Mouse (Mus musculus): ENCODE measurements around the gene Ocm. TPM values are rescaled to one million over a fixed set of nuclear protein-coding genes. Genes with fewer than 3 reads are reported as not detected.
A peak's percentile ranks its signal among the peaks of the same experiment; 100 is the strongest.
"Not testable (repeated sequence)": the region's sequence is repeated elsewhere in the genome, so short reads cannot be mapped to it uniquely, and the experiment has no call there.

Ocm gene
- polyA plus RNA-seq, 1 experiment from 2014 or later, result 3.2 TPM

DNA sequence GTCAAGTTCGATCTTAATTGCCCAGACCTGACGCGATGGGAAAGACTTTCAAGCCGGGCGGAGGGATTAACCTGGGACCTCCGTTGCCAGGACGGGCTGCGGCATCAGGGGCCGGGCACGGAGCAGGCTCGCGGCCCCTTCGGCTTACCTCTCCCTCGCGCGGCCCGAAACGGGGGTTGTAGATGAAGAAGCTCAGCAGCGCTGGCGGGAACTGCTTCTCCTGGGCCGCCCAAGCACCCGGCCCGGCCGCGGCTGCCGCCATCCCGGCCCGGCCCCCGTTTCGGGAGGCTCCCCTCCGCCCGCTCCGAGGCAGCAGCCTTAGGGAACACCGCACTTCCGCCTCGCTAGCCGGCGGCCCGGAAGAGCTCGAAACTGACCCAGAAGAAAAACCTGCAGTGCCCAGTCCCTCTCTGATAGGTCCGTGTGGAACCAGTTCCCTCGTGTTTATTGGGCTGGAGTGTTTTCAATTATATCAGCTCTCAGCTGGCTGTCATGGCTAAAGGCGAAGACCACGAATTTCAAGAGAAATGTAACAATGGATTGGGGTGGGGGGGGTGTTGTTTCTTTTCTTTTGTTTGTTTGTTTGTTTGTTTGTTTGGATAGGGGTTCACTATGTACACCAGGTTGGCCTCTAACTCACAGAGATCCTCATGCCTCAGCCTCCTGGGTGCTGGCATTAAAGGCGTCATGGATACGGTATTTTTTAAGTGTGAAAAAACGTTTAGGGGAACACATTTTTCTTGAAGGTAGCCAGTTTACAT is 11.7 kb downstream of the Ocm start, which contains the start of gene Ccz1:
Ccz1 (minus strand) TSS at position 327 of the 761 bp plus-strand sequence.
- H3K9ac ChIP-seq (replicated peaks; ENCODE audit: low read length), result peak within 1 kb of the TSS; percentile 94

DNA sequence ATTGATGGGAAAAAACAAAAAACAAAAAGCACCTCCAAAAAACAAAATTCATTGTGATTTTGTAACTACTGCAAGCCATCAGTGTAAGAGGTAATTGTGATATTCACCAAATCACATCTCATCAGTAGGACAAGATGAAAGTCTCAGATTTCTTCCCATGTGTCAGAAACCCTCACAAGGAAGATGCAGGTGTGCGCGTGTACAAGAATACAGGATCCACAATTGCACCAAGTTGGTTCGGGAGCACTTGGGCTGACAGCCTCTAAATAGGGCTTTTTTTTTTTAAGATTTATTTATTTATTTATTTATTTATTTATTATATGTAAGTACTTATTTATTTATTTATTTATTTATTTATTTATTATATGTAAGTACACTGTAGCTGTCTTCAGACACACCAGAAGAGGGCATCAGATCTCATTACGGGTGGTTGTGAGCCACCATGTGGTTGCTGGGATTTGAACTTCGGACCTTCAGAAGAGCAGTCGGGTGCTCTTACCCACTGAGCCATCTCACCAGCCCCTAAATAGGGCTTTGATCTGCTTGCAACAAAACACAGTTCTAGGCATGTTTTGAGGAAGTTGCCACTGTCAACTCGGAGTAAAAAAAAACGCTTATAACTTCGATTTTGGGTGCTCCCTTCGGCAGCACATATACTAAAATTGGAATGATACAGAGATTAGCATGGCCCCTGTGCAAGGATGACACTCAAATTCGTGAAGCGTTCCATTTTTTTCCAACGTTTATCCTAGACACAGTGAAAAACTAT is 12.9 kb downstream of the Ocm start:
- not testable (repeated sequence) for H3K9me3 ChIP-seq (ENCODE audit: low read length); H3K27me3 ChIP-seq (ENCODE audit: insufficient read depth, low read length); H3K4me1 ChIP-seq (ENCODE audit: insufficient read depth, low read length); H3K27ac ChIP-seq (ENCODE audit: low read length); H3K9ac ChIP-seq (replicated peaks; ENCODE audit: low read length); ATAC-seq (ENCODE audit: low FRiP score, low TSS enrichment)
- Histone ChIP-seq H3K4me3 (ENCODE audit: low read length) (peak overlapping the region; percentile 98), H3K36me3 (ENCODE audit: insufficient read depth, low read length) (peaks cover 20% of the 10 kb centered on the region), H3K4me2 (replicated peaks; ENCODE audit: low read depth, low read length) (peak overlapping the region; percentile 52)
- WGBS, result 65% methylated on average over 12 of the region's 13 CpGs

More for the DNA sequence above, 11.7 kb downstream of the Ocm start, which contains the start of gene Ccz1:
- peak; percentile 99 for ATAC-seq (ENCODE audit: low FRiP score, low TSS enrichment)
- Histone ChIP-seq H3K27ac (ENCODE audit: low read length) (peak within 1 kb of the TSS; percentile 87), H3K4me2 (replicated peaks; ENCODE audit: low read depth, low read length) (peak within 1 kb of the TSS; percentile 52), H3K9me3 (ENCODE audit: low read length) (no peaks in the 10 kb centered on the region), H3K27me3 (ENCODE audit: insufficient read depth, low read length) (no peaks in the 10 kb centered on the region), H3K36me3 (ENCODE audit: insufficient read depth, low read length) (peaks cover 9% of the 10 kb centered on the region), H3K4me1 (ENCODE audit: insufficient read depth, low read length) (0 out of 2 replicates have a peak, but pooled peaks cover 4% of the 10 kb centered on the region), H3K4me3 (ENCODE audit: low read length) (peak within 1 kb of the TSS; percentile 98)
- 3% methylated on average over 47 of the region's 47 CpGs for WGBS

DNA sequence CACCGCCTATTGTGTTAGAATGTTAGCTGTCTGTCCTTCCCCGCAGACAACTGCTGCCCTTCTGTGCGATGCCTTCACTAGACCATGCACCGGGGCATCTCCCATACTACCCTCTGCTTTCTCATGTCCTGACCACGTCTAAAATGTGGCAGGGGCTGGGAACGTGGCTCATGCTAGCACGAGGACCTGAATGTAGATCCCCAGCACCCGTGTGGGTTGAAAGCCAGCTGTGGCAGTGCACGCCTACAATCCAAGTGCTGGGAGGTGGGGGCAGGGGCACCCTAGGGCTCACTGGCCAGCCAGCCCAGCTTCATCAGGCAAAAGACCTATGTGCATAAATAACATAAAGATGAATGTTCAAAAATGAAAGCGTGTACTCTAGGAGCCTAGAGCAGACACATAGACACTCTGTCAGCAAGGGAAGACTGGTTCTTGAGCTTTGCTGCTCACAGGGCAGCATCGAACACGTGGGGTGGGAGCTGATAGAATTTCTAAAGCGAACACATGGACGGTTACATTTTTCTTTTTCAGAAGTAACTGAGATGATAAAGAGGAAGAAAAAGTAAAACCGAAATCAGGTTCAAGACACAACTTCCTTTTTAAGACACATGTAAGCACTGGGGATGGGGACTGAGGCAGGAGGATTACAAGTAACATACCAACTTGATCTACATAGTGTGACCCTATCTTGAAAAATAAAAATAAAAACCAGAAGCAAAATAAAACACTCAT is 23.8 kb downstream of the Ocm start:
- no peak for ATAC-seq (ENCODE audit: low FRiP score, low TSS enrichment)
- no peak overlapping the region for H3K27ac ChIP-seq (ENCODE audit: low read length)
- no peaks in the 10 kb centered on the region for H3K27me3 ChIP-seq (ENCODE audit: insufficient read depth, low read length)
- H3K4me1 ChIP-seq (ENCODE audit: insufficient read depth, low read length), result no peaks in the 10 kb centered on the region
- H3K9me3 ChIP-seq (ENCODE audit: low read length), result no peaks in the 10 kb centered on the region
- no peak overlapping the region for H3K4me2 ChIP-seq (replicated peaks; ENCODE audit: low read depth, low read length)
- no peak overlapping the region for H3K9ac ChIP-seq (replicated peaks; ENCODE audit: low read length)
- H3K4me3 ChIP-seq (ENCODE audit: low read length), result no peak overlapping the region
- WGBS, result 90% methylated on average over 15 of the region's 15 CpGs
- H3K36me3 ChIP-seq (ENCODE audit: insufficient read depth, low read length), result peaks cover 73% of the 10 kb centered on the region

DNA sequence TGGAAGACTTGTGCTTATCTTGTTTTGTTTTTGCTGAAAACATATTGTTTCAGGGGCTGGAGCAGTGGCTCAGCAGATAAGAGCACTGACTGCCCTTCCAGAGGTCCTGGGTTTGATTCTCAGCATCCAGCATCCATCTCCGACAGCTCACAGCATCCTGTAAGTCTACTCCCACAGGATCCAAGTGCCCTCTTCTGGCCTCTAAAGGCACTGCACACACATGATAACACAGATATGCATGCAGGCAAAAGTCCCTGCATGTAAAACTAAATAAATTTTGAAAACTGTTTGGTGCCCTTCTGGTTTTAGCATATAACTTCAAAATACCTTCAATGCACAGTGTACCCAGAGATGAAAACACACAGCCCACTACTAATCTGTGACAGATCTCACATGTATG is 27.1 kb downstream of the Ocm start:
- no peaks in the 10 kb centered on the region for H3K9me3 ChIP-seq (ENCODE audit: low read length)
- no peak overlapping the region for H3K27ac ChIP-seq (ENCODE audit: low read length)
- H3K9ac ChIP-seq (replicated peaks; ENCODE audit: low read length), result no peak overlapping the region
- WGBS, result 94% methylated on average over 1 of the region's 1 CpGs
- H3K4me1 ChIP-seq (ENCODE audit: insufficient read depth, low read length), result no peaks in the 10 kb centered on the region
- ATAC-seq (ENCODE audit: low FRiP score, low TSS enrichment), result no peak
- no peak overlapping the region for H3K4me2 ChIP-seq (replicated peaks; ENCODE audit: low read depth, low read length)
- H3K4me3 ChIP-seq (ENCODE audit: low read length), result no peak overlapping the region
- no peaks in the 10 kb centered on the region for H3K27me3 ChIP-seq (ENCODE audit: insufficient read depth, low read length)
- H3K36me3 ChIP-seq (ENCODE audit: insufficient read depth, low read length), result peaks cover 72% of the 10 kb centered on the region

DNA sequence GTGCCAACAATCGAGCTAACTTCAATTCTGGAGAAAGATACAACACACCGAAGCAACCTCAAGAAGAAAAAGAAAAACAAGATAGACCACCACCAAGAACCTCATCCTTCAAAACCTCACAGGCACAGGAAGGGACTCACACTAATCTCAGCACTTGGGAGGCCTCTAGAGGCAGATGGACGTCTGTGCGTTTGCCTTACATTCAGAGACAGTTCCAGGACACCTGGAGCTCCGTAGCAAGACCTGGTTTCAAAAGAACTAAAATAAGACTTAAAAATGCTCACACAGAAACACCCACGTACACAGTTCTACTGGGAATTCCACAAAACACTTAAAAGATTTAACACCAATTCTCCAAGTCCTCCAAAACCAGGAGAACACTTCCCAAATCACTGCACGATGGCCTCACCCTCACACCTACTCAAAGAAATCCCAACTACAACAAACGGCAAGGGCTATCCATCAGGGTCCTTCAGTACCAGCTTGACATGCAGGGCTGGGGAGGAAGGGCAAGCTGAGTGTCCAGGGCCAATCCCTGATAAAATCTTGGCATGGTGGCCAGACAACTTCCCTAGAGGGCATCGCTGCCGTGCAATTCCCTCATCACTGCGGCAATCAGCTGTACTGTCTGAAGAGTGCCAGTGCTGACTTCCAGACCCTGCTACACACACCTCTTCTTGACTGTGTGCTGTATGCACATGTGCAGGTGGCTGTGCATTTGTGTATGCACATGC is 31.7 kb downstream of the Ocm start:
- no peak for ATAC-seq (ENCODE audit: low FRiP score, low TSS enrichment)
- Histone ChIP-seq H3K36me3 (ENCODE audit: insufficient read depth, low read length) (peaks cover 78% of the 10 kb centered on the region), H3K9me3 (ENCODE audit: low read length) (no peaks in the 10 kb centered on the region), H3K4me1 (ENCODE audit: insufficient read depth, low read length) (no peaks in the 10 kb centered on the region), H3K27ac (ENCODE audit: low read length) (no peak overlapping the region), H3K4me2 (replicated peaks; ENCODE audit: low read depth, low read length) (no peak overlapping the region), H3K27me3 (ENCODE audit: insufficient read depth, low read length) (no peaks in the 10 kb centered on the region), H3K4me3 (ENCODE audit: low read length) (no peak overlapping the region), H3K9ac (replicated peaks; ENCODE audit: low read length) (no peak overlapping the region)
- WGBS, result 65% methylated on average over 11 of the region's 11 CpGs

DNA sequence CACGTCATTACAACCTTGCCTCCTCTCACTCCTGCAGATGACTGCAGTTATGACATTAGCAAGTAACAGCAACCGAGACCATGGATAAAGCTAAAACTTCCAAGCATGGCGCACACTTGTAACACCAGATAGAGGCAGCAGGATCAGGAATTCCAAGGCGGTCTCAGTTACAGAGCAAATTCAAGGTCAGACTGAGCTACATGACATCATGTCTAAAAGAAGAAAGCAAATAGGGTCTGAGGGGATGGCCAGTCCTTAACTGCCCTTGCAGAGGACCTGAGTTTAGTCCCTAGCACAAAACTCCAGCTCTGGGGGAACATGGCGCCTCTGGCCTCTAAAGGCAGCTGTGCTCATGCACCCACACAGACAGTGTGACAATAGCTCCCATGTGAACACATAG is 32.6 kb downstream of the Ocm start:
- WGBS, result 94% methylated on average over 5 of the region's 5 CpGs
- no peaks in the 10 kb centered on the region for H3K27me3 ChIP-seq (ENCODE audit: insufficient read depth, low read length)
- H3K4me1 ChIP-seq (ENCODE audit: insufficient read depth, low read length), result no peaks in the 10 kb centered on the region
- H3K4me3 ChIP-seq (ENCODE audit: low read length), result no peak overlapping the region
- H3K4me2 ChIP-seq (replicated peaks; ENCODE audit: low read depth, low read length), result no peak overlapping the region
- H3K36me3 ChIP-seq (ENCODE audit: insufficient read depth, low read length), result peaks cover 76% of the 10 kb centered on the region
- no peaks in the 10 kb centered on the region for H3K9me3 ChIP-seq (ENCODE audit: low read length)
- ATAC-seq (ENCODE audit: low FRiP score, low TSS enrichment), result no peak
- no peak overlapping the region for H3K27ac ChIP-seq (ENCODE audit: low read length)
- H3K9ac ChIP-seq (replicated peaks; ENCODE audit: low read length), result no peak overlapping the region

DNA sequence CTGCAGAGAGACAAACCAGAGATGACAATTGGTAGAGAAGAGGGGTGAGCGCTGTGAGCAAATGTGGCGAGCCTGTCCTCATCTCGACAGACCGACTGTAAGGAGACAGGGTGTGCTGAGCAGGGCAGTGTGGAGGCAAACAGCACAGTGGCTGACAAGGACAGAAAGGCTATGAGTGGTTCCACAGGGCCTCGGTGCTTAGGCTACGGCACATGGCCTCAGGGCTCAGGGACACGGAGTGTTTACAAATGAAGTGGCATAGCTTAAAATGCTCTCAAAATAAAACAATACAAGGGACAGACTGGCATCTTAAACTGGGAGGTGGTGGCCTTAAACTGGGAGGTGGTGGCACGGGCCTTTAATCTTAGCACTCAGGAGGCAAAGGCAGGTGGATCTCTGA is 33.2 kb downstream of the Ocm start:
- H3K4me2 ChIP-seq (replicated peaks; ENCODE audit: low read depth, low read length), result no peak overlapping the region
- H3K4me3 ChIP-seq (ENCODE audit: low read length), result no peak overlapping the region
- ATAC-seq (ENCODE audit: low FRiP score, low TSS enrichment), result no peak
- H3K27ac ChIP-seq (ENCODE audit: low read length), result no peak overlapping the region
- no peaks in the 10 kb centered on the region for H3K27me3 ChIP-seq (ENCODE audit: insufficient read depth, low read length)
- H3K9ac ChIP-seq (replicated peaks; ENCODE audit: low read length), result no peak overlapping the region
- peaks cover 75% of the 10 kb centered on the region for H3K36me3 ChIP-seq (ENCODE audit: insufficient read depth, low read length)
- H3K9me3 ChIP-seq (ENCODE audit: low read length), result no peaks in the 10 kb centered on the region
- 90% methylated on average over 8 of the region's 8 CpGs for WGBS
- no peaks in the 10 kb centered on the region for H3K4me1 ChIP-seq (ENCODE audit: insufficient read depth, low read length)

DNA sequence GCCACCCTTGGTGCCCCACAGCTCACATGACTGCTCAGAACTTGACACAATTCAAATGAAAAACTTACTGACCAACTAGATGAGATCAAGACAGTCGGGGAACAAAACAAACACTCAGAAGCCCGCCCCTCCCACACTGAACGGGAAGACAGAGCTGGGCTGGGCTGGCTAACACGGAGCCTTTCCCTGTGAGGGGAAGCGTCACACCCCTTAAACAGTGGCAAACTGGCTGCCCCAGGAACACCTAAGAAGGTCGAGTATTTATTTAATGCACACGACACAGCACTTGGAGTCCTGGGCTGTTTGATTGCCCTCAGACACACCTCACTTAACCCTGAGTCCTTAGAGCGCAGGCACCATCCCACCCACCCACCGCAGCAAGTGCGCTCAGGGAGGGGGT is 33.8 kb downstream of the Ocm start:
- H3K4me2 ChIP-seq (replicated peaks; ENCODE audit: low read depth, low read length), result no peak overlapping the region
- no peak overlapping the region for H3K4me3 ChIP-seq (ENCODE audit: low read length)
- no peaks in the 10 kb centered on the region for H3K4me1 ChIP-seq (ENCODE audit: insufficient read depth, low read length)
- H3K27me3 ChIP-seq (ENCODE audit: insufficient read depth, low read length), result no peaks in the 10 kb centered on the region
- no peak overlapping the region for H3K27ac ChIP-seq (ENCODE audit: low read length)
- WGBS, result 76% methylated on average over 10 of the region's 10 CpGs
- ATAC-seq (ENCODE audit: low FRiP score, low TSS enrichment), result no peak
- H3K36me3 ChIP-seq (ENCODE audit: insufficient read depth, low read length), result peaks cover 75% of the 10 kb centered on the region
- no peaks in the 10 kb centered on the region for H3K9me3 ChIP-seq (ENCODE audit: low read length)
- H3K9ac ChIP-seq (replicated peaks; ENCODE audit: low read length), result no peak overlapping the region

DNA sequence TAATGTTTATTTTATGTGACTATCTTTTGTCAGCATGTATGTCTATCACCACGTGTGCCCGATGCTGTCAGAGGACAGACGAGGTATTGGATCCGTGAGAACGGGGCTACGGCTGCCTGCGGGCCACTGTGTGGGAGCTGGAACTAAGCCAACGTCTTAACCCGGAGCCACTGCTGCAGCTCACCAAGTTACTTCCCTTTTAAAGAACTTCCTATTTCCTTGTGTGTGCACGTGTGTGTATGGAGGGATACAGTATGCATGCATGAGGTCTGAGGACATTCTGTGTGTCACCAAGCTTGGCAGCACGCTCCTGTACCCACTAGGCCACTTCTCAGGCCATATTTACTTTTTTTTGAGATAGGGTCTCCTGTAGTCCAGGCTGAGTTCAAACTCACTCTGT is 36.4 kb downstream of the Ocm start:
- WGBS, result 87% methylated on average over 11 of the region's 11 CpGs
- no peak overlapping the region for H3K4me3 ChIP-seq (ENCODE audit: low read length)
- peaks cover 81% of the 10 kb centered on the region for H3K36me3 ChIP-seq (ENCODE audit: insufficient read depth, low read length)
- H3K4me1 ChIP-seq (ENCODE audit: insufficient read depth, low read length), result no peaks in the 10 kb centered on the region
- no peaks in the 10 kb centered on the region for H3K27me3 ChIP-seq (ENCODE audit: insufficient read depth, low read length)
- ATAC-seq (ENCODE audit: low FRiP score, low TSS enrichment), result no peak
- H3K4me2 ChIP-seq (replicated peaks; ENCODE audit: low read depth, low read length), result no peak overlapping the region
- no peaks in the 10 kb centered on the region for H3K9me3 ChIP-seq (ENCODE audit: low read length)
- no peak overlapping the region for H3K9ac ChIP-seq (replicated peaks; ENCODE audit: low read length)
- no peak overlapping the region for H3K27ac ChIP-seq (ENCODE audit: low read length)
